Mouse (Mus musculus): ENCODE measurements around the gene Ccnc. TPM values are rescaled to one million over a fixed set of nuclear protein-coding genes. Genes with fewer than 3 reads are reported as not detected.

The Ccnc gene
- polyA plus RNA-seq (2015; fragmentation: Nextera tagmentation; extraction: Ambion mirVana) = 65.6 and 67.1 TPM in 2 replicates

GRCm38 (mm10) chr4:21727615-21728165 is at the start of gene Ccnc:
Gene Ccnc, plus strand, starts transcription at chr4:21727701.
- Histone ChIP-seq H3K36me3 (peaks cover under 1% of the 10 kb centered on the region), H3K27me3 (replicated peaks) (no peaks in the 10 kb centered on the region), H3K27ac (replicated peaks) (peak within 1 kb of the TSS; percentile 88), H3K4me1 (peaks cover 14% of the 10 kb centered on the region), H3K4me2 (peak within 1 kb of the TSS; percentile 79), H3K9ac (replicated peaks) (peak within 1 kb of the TSS; percentile 78), H3K9me3 (replicated peaks) (no peaks in the 10 kb centered on the region), H3K4me3 (replicated peaks) (peak within 1 kb of the TSS; percentile 90)
- WGBS = under 1% methylated on average over 37 of the region's 37 CpGs
- ATAC-seq (ENCODE audit: low FRiP score) = peak; percentile 98

GRCm38 (mm10) chr4:21678101-21678974 is 49.2 kb upstream of the Ccnc start:
- peak overlapping the region; percentile 44 for H3K4me3 ChIP-seq (replicated peaks)
- H3K4me2 ChIP-seq = peak overlapping the region; percentile 65
- 2% methylated on average over 82 of the region's 84 CpGs for WGBS
- peaks cover 21% of the 10 kb centered on the region for H3K4me1 ChIP-seq
- no peaks in the 10 kb centered on the region for H3K9me3 ChIP-seq (replicated peaks)
- no peak overlapping the region for H3K27ac ChIP-seq (replicated peaks)
- H3K27me3 ChIP-seq (replicated peaks) = peaks cover 91% of the 10 kb centered on the region
- H3K9ac ChIP-seq (replicated peaks) = no peak overlapping the region
- H3K36me3 ChIP-seq = no peaks in the 10 kb centered on the region
- ATAC-seq (ENCODE audit: low FRiP score) = peak; percentile 31; the same call in 1 of the 2 replicates

- H3K9me3 ChIP-seq (replicated peaks) = no peaks in the 10 kb centered on the region
- WGBS = under 1% methylated on average over 60 of the region's 79 CpGs
- H3K4me3 ChIP-seq (replicated peaks) = peak overlapping the region; percentile 44
- H3K9ac ChIP-seq (replicated peaks) = 0 out of 2 replicates have a peak overlapping the region, but pooled peaks have one; percentile 10
- ATAC-seq (ENCODE audit: low FRiP score) = peak; percentile 73
- H3K4me2 ChIP-seq = peak overlapping the region; percentile 65
- no peaks in the 10 kb centered on the region for H3K36me3 ChIP-seq
- peaks cover 95% of the 10 kb centered on the region for H3K27me3 ChIP-seq (replicated peaks)
- no peak overlapping the region for H3K27ac ChIP-seq (replicated peaks)
- H3K4me1 ChIP-seq = peaks cover 19% of the 10 kb centered on the region
These were observed 48.4 kb upstream of the Ccnc start for GRCm38 (mm10) chr4:21678975-21679623.

GRCm38 (mm10) chr4:21679624-21680480 is 47.6 kb upstream of the Ccnc start:
- peaks cover 94% of the 10 kb centered on the region for H3K27me3 ChIP-seq (replicated peaks)
- no peak for ATAC-seq (ENCODE audit: low FRiP score)
- H3K9ac ChIP-seq (replicated peaks) = 0 out of 2 replicates have a peak overlapping the region, but pooled peaks have one; percentile 10
- peaks cover 22% of the 10 kb centered on the region for H3K4me1 ChIP-seq
- no peaks in the 10 kb centered on the region for H3K36me3 ChIP-seq
- peak overlapping the region; percentile 44 for H3K4me3 ChIP-seq (replicated peaks)
- 3% methylated on average over 42 of the region's 42 CpGs for WGBS
- H3K27ac ChIP-seq (replicated peaks) = no peak overlapping the region
- peak overlapping the region; percentile 65 for H3K4me2 ChIP-seq
- H3K9me3 ChIP-seq (replicated peaks) = no peaks in the 10 kb centered on the region

- Histone ChIP-seq H3K27me3 (replicated peaks) (peaks cover 97% of the 10 kb centered on the region), H3K4me3 (replicated peaks) (no peak overlapping the region), H3K4me1 (peaks cover 29% of the 10 kb centered on the region), H3K9me3 (replicated peaks) (no peaks in the 10 kb centered on the region), H3K36me3 (no peaks in the 10 kb centered on the region), H3K27ac (replicated peaks) (no peak overlapping the region), H3K9ac (replicated peaks) (no peak overlapping the region), H3K4me2 (no peak overlapping the region)
- WGBS = 10% methylated on average over 10 of the region's 10 CpGs
- ATAC-seq (ENCODE audit: low FRiP score) = no peak
These were observed 46.5 kb upstream of the Ccnc start for GRCm38 (mm10) chr4:21680971-21681370.

GRCm38 (mm10) chr4:21682421-21683150 is 44.9 kb upstream of the Ccnc start:
- H3K9me3 ChIP-seq (replicated peaks) = no peaks in the 10 kb centered on the region
- ATAC-seq (ENCODE audit: low FRiP score) = no peak
- H3K9ac ChIP-seq (replicated peaks) = no peak overlapping the region
- peaks cover 29% of the 10 kb centered on the region for H3K4me1 ChIP-seq
- no peak overlapping the region for H3K4me3 ChIP-seq (replicated peaks)
- H3K36me3 ChIP-seq = no peaks in the 10 kb centered on the region
- no peak overlapping the region for H3K27ac ChIP-seq (replicated peaks)
- H3K27me3 ChIP-seq (replicated peaks) = peaks cover 98% of the 10 kb centered on the region
- WGBS = 21% methylated on average over 10 of the region's 10 CpGs
- no peak overlapping the region for H3K4me2 ChIP-seq

- WGBS = under 1% methylated on average over 14 of the region's 14 CpGs
- Histone ChIP-seq H3K36me3 (no peaks in the 10 kb centered on the region), H3K27me3 (replicated peaks) (peaks cover 86% of the 10 kb centered on the region), H3K9me3 (replicated peaks) (no peaks in the 10 kb centered on the region), H3K4me1 (peaks cover 23% of the 10 kb centered on the region), H3K4me2 (peak overlapping the region; percentile 25; the same call in 1 of the 2 replicates), H3K9ac (replicated peaks) (no peak overlapping the region), H3K27ac (replicated peaks) (no peak overlapping the region), H3K4me3 (replicated peaks) (peak overlapping the region; percentile 8; the same call in 1 of the 2 replicates)
- ATAC-seq (ENCODE audit: low FRiP score) = no peak
These were observed 43.0 kb upstream of the Ccnc start for GRCm38 (mm10) chr4:21684341-21684970.

GRCm38 (mm10) chr4:21685595-21686091 is 41.9 kb upstream of the Ccnc start, which contains the start of gene Prdm13:
Gene Prdm13, minus strand, starts transcription at chr4:21685963.
- peak within 1 kb of the TSS; percentile 26 for H3K4me3 ChIP-seq (replicated peaks)

GRCm38 (mm10) chr4:21686416-21686815 is 41.1 kb upstream of the Ccnc start:
- Histone ChIP-seq H3K4me3 (replicated peaks) (no peak overlapping the region), H3K4me1 (peaks cover 26% of the 10 kb centered on the region), H3K9me3 (replicated peaks) (no peaks in the 10 kb centered on the region), H3K4me2 (no peak overlapping the region), H3K9ac (replicated peaks) (no peak overlapping the region), H3K27ac (replicated peaks) (no peak overlapping the region), H3K27me3 (replicated peaks) (peaks cover 86% of the 10 kb centered on the region), H3K36me3 (no peaks in the 10 kb centered on the region)
- 1% methylated on average over 11 of the region's 11 CpGs for WGBS
- no peak for ATAC-seq (ENCODE audit: low FRiP score)

More at GRCm38 (mm10) chr4:21685595-21686091, 41.9 kb upstream of the Ccnc start, which contains the start of gene Prdm13:
- Histone ChIP-seq H3K9me3 (replicated peaks) (no peaks in the 10 kb centered on the region), H3K4me1 (peaks cover 26% of the 10 kb centered on the region), H3K36me3 (no peaks in the 10 kb centered on the region), H3K27ac (replicated peaks) (no peak within 1 kb of the TSS), H3K9ac (replicated peaks) (no peak within 1 kb of the TSS), H3K4me2 (peak within 1 kb of the TSS; percentile 44), H3K27me3 (replicated peaks) (peaks cover 86% of the 10 kb centered on the region)
- peak; percentile 58 for ATAC-seq (ENCODE audit: low FRiP score)
- WGBS = under 1% methylated on average over 38 of the region's 38 CpGs

GRCm38 (mm10) chr4:21686934-21687333 is 40.6 kb upstream of the Ccnc start:
- no peaks in the 10 kb centered on the region for H3K9me3 ChIP-seq (replicated peaks)
- no peak for ATAC-seq (ENCODE audit: low FRiP score)
- no peak overlapping the region for H3K4me2 ChIP-seq
- peaks cover 86% of the 10 kb centered on the region for H3K27me3 ChIP-seq (replicated peaks)
- peaks cover 26% of the 10 kb centered on the region for H3K4me1 ChIP-seq
- H3K9ac ChIP-seq (replicated peaks) = no peak overlapping the region
- no peak overlapping the region for H3K4me3 ChIP-seq (replicated peaks)
- no peaks in the 10 kb centered on the region for H3K36me3 ChIP-seq
- 2% methylated on average over 5 of the region's 5 CpGs for WGBS
- no peak overlapping the region for H3K27ac ChIP-seq (replicated peaks)

All from neural tube, embryonic 15.5 days (tissue).